Mouse (Mus musculus) embryonic fibroblast, embryonic 13.5 days (primary cell): ENCODE data around the gene Fmo5.

Experiments used
- CTCF ChIP-seq: IDR thresholded peaks from 2 replicates; pipeline ENCODE4 v1.5.1; 2011; ENCODE audit warnings: mild to moderate bottlenecking, control low read depth, low read length, moderate library complexity, borderline replicate concordance; ENCODE audit not compliant: insufficient read depth
- POLR2A ChIP-seq: IDR thresholded peaks from 2 replicates; pipeline ENCODE4 v1.6.1; 2011; ENCODE audit warnings: low read depth, mild to moderate bottlenecking, control low read depth, low read length, moderate library complexity

GRCm38 (mm10) chr3:97641396-97641795, 12.8 kb downstream of the Fmo5 start:
- TF ChIP-seq POLR2A = no peak
- no peak for TF ChIP-seq CTCF
